Mouse (Mus musculus): ENCODE measurements at regions not wholly inside any gene's neighbourhood (a gene's known extent, or its start where the extent isn't known, plus 50 kb on each side); places are given as distances from the start of the nearest gene placed in this dataset.
"Not testable (repeated sequence)": the region's sequence is repeated elsewhere in the genome, so short reads cannot be mapped to it uniquely, and the experiment has no call there.

DNA sequence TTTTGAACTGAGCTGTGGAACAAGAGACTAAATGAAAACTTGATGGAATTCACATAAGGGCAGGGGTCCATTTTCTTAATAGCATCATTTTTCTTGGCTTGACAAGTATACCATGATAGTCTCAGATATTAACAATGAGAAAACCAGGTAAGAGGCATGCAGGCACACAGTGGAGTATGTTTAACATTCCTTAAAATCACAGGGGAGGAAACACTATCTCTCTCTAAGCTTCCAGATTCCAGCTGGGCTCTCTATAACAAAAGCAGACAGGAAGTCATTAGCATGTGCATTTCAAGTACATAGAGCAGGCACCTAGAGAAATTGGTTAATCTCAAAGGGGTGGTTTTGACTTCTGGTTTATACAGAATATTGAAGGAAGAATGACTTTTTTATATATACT is 156.9 kb downstream of the Impad1 start:
- no peaks in the 10 kb centered on the region for H3K9me3 ChIP-seq (ENCODE audit: low read length)
- H3K4me1 ChIP-seq (ENCODE audit: insufficient read depth, low read depth, low read length): no peaks in the 10 kb centered on the region
- no peak overlapping the region for H3K4me3 ChIP-seq (ENCODE audit: low read depth, low read length)
- no peak for TF ChIP-seq CTCF (IDR thresholded peaks at IDR 0.05)
- no peak for TF ChIP-seq EP300 (IDR thresholded peaks at IDR 0.05)
- H3K4me2 ChIP-seq (replicated peaks; ENCODE audit: low read depth, low read length): no peak overlapping the region
- no peak overlapping the region for H3K27ac ChIP-seq (ENCODE audit: low read length)
- H3K9ac ChIP-seq (replicated peaks; ENCODE audit: low read depth): no peak overlapping the region
- no peaks in the 10 kb centered on the region for H3K27me3 ChIP-seq (replicated peaks; ENCODE audit: insufficient read depth, low read length)
- DNase-seq (ENCODE audit: low spot score) (no peak), ATAC-seq (no peak)
- H3K36me3 ChIP-seq (ENCODE audit: insufficient read depth, low read length): no peaks in the 10 kb centered on the region

DNA sequence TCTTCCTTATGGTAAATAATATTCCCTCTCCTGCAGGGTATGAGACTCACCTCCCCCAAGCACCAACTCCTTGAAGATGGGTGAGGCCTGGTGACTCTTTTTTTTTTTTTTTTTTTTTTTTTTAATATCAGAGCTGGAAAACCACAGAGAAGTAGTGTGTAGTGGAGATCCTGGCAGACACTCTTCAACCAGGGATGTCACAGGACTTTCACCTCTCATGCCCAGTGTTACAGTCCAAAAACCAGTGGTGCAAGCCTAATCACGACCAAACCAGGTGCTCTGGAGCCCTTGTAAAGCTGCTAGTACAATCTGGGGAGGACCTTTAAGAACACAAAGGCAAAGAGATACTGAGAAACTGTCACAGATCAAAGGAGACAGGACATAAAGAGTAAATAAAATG is 157.3 kb downstream of the Impad1 start:
- H3K4me2 ChIP-seq (replicated peaks; ENCODE audit: low read depth, low read length): no peak overlapping the region
- H3K9ac ChIP-seq (replicated peaks; ENCODE audit: low read depth): no peak overlapping the region
- H3K27me3 ChIP-seq (replicated peaks; ENCODE audit: insufficient read depth, low read length): no peaks in the 10 kb centered on the region
- DNase-seq (ENCODE audit: low spot score) (no peak), ATAC-seq (no peak)
- H3K27ac ChIP-seq (ENCODE audit: low read length): no peak overlapping the region
- H3K9me3 ChIP-seq (ENCODE audit: low read length): no peaks in the 10 kb centered on the region
- no peak overlapping the region for H3K4me3 ChIP-seq (ENCODE audit: low read depth, low read length)
- TF ChIP-seq CTCF (IDR thresholded peaks at IDR 0.05) (no peak), EP300 (IDR thresholded peaks at IDR 0.05) (no peak)
- no peaks in the 10 kb centered on the region for H3K4me1 ChIP-seq (ENCODE audit: insufficient read depth, low read depth, low read length)
- no peaks in the 10 kb centered on the region for H3K36me3 ChIP-seq (ENCODE audit: insufficient read depth, low read length)
- WGBS: 27% methylated on average over 1 of the region's 1 CpGs

DNA sequence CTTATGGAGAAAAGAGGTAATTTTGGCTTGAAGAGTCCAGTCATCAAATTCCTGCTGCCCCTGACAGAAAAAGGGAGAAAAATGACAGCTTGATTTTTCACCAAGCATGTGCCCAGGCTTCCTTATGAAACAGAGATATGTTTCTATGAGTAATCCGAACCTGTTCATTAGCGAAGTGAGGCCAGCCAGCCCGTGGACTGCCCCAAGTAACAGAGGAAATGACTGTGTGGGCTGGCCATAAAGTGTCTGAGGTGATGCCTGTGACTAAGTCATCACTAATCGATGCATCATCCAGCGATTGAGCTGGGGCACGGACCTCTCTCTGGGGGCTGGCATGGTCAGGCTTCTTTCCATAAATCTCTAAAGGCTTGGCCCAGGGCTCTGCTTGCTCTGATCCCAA is 157.8 kb downstream of the Impad1 start:
- Histone ChIP-seq H3K9me3 (ENCODE audit: low read length) (no peaks in the 10 kb centered on the region), H3K27me3 (replicated peaks; ENCODE audit: insufficient read depth, low read length) (no peaks in the 10 kb centered on the region), H3K36me3 (ENCODE audit: insufficient read depth, low read length) (no peaks in the 10 kb centered on the region), H3K4me2 (replicated peaks; ENCODE audit: low read depth, low read length) (no peak overlapping the region), H3K4me1 (ENCODE audit: insufficient read depth, low read depth, low read length) (no peaks in the 10 kb centered on the region), H3K27ac (ENCODE audit: low read length) (no peak overlapping the region), H3K4me3 (ENCODE audit: low read depth, low read length) (no peak overlapping the region), H3K9ac (replicated peaks; ENCODE audit: low read depth) (no peak overlapping the region)
- ATAC-seq: no peak
- DNase-seq (ENCODE audit: low spot score): no peak
- 51% methylated on average over 6 of the region's 6 CpGs for WGBS
- TF ChIP-seq CTCF (IDR thresholded peaks at IDR 0.05) (no peak), EP300 (IDR thresholded peaks at IDR 0.05) (no peak)

DNA sequence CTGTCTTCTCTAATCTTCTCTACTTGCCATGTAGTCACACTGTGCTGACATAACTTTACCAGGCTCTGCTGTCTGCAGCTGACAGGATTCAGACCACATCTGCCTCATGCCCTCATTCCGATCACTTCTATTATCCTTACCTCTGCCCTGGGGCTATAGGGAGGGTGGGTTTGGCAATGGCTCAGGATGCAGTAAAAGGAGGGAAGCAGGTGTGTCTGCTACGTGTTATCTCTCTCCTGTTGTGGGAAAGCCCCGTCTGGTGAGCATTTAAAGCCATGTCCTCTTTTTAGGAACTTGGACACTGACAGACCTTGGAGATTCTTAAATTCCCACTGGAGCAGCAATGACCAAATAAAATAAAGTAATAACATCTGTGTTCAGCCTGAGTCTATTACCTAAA is 158.5 kb downstream of the Impad1 start:
- Histone ChIP-seq H3K36me3 (ENCODE audit: insufficient read depth, low read length) (no peaks in the 10 kb centered on the region), H3K27ac (ENCODE audit: low read length) (no peak overlapping the region), H3K9me3 (ENCODE audit: low read length) (no peaks in the 10 kb centered on the region), H3K4me1 (ENCODE audit: insufficient read depth, low read depth, low read length) (no peaks in the 10 kb centered on the region), H3K4me2 (replicated peaks; ENCODE audit: low read depth, low read length) (no peak overlapping the region), H3K27me3 (replicated peaks; ENCODE audit: insufficient read depth, low read length) (no peaks in the 10 kb centered on the region), H3K9ac (replicated peaks; ENCODE audit: low read depth) (no peak overlapping the region), H3K4me3 (ENCODE audit: low read depth, low read length) (no peak overlapping the region)
- DNase-seq (ENCODE audit: low spot score) (no peak), ATAC-seq (no peak)
- TF ChIP-seq EP300 (IDR thresholded peaks at IDR 0.05) (no peak), CTCF (IDR thresholded peaks at IDR 0.05) (no peak)
- 58% methylated on average over 3 of the region's 3 CpGs for WGBS

GRCm38 (mm10) chr4:4630750-4631149 is 162.4 kb downstream of the Impad1 start:
- TF ChIP-seq EP300 (IDR thresholded peaks at IDR 0.05): no peak
- TF ChIP-seq CTCF (IDR thresholded peaks at IDR 0.05): no peak
- 17% methylated on average over 2 of the region's 2 CpGs for WGBS
- Histone ChIP-seq H3K9ac (replicated peaks; ENCODE audit: low read depth) (no peak overlapping the region), H3K4me1 (ENCODE audit: insufficient read depth, low read depth, low read length) (no peaks in the 10 kb centered on the region), H3K4me3 (ENCODE audit: low read depth, low read length) (no peak overlapping the region), H3K9me3 (ENCODE audit: low read length) (no peaks in the 10 kb centered on the region), H3K27ac (ENCODE audit: low read length) (no peak overlapping the region), H3K4me2 (replicated peaks; ENCODE audit: low read depth, low read length) (no peak overlapping the region), H3K27me3 (replicated peaks; ENCODE audit: insufficient read depth, low read length) (no peaks in the 10 kb centered on the region), H3K36me3 (ENCODE audit: insufficient read depth, low read length) (no peaks in the 10 kb centered on the region)
- ATAC-seq (no peak), DNase-seq (ENCODE audit: low spot score) (no peak)

- Histone ChIP-seq H3K27ac (ENCODE audit: low read length) (no peak overlapping the region), H3K9ac (replicated peaks; ENCODE audit: low read depth) (no peak overlapping the region), H3K9me3 (ENCODE audit: low read length) (no peaks in the 10 kb centered on the region), H3K4me3 (ENCODE audit: low read depth, low read length) (no peak overlapping the region), H3K27me3 (replicated peaks; ENCODE audit: insufficient read depth, low read length) (no peaks in the 10 kb centered on the region), H3K36me3 (ENCODE audit: insufficient read depth, low read length) (no peaks in the 10 kb centered on the region), H3K4me1 (ENCODE audit: insufficient read depth, low read depth, low read length) (no peaks in the 10 kb centered on the region), H3K4me2 (replicated peaks; ENCODE audit: low read depth, low read length) (no peak overlapping the region)
- no peak for ATAC-seq
- no peak for TF ChIP-seq EP300 (IDR thresholded peaks at IDR 0.05)
- no peak for TF ChIP-seq CTCF (IDR thresholded peaks at IDR 0.05)
- no peak for DNase-seq (ENCODE audit: low spot score)
- 22% methylated on average over 1 of the region's 1 CpGs for WGBS
These were observed 163.9 kb downstream of the Impad1 start for GRCm38 (mm10) chr4:4629251-4629650.

DNA sequence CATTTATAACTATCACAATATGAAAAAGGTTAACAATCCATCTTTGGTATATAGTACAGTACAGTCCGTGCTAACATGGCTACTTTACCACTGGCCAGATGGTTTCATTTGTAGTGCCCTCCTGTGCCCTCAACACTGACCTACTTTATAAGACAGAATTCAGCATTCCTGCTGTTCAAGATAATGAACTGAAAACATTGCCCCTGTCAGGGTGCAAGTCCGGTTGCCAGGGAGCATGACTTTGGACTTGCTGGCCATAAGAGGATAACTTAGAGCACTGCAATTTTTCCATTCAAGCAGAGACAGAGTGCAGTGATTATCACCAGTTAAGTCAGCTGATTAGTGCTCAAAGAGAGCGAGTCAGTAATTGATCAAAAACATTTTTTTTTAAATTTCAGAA is 169.3 kb downstream of the Impad1 start:
- 64% methylated on average over 3 of the region's 3 CpGs for WGBS
- Histone ChIP-seq H3K4me1 (ENCODE audit: insufficient read depth, low read depth, low read length) (no peaks in the 10 kb centered on the region), H3K36me3 (ENCODE audit: insufficient read depth, low read length) (no peaks in the 10 kb centered on the region), H3K9me3 (ENCODE audit: low read length) (no peaks in the 10 kb centered on the region), H3K9ac (replicated peaks; ENCODE audit: low read depth) (no peak overlapping the region), H3K27me3 (replicated peaks; ENCODE audit: insufficient read depth, low read length) (no peaks in the 10 kb centered on the region), H3K27ac (ENCODE audit: low read length) (no peak overlapping the region), H3K4me3 (ENCODE audit: low read depth, low read length) (no peak overlapping the region), H3K4me2 (replicated peaks; ENCODE audit: low read depth, low read length) (no peak overlapping the region)
- no peak for DNase-seq (ENCODE audit: low spot score)
- no peak for ATAC-seq
- TF ChIP-seq CTCF (IDR thresholded peaks at IDR 0.05) (no peak), EP300 (IDR thresholded peaks at IDR 0.05) (no peak)

DNA sequence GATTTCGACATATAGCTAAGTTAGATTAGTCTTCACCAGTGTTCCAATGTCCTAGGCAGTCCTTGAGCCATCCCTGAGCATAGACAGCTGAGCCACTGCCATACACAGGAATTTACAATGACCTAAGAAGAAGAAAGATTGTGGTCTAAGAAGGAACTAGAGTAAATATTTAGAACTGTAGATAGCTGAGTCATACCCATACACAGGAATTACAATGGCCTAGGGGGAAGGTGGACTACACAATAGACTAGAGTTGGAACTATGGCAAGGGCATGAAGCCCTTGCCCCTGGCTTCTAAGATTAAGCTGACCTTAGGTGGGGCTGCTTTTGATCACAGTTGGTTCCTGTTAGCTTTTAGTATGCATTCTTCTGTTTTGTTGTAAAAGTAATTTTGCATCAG is 173.0 kb downstream of the Impad1 start:
- WGBS: 66% methylated on average over 1 of the region's 1 CpGs
- not testable (repeated sequence) for H3K4me1 ChIP-seq (ENCODE audit: insufficient read depth, low read depth, low read length); H3K27ac ChIP-seq (ENCODE audit: low read length); H3K9ac ChIP-seq (replicated peaks; ENCODE audit: low read depth); H3K9me3 ChIP-seq (ENCODE audit: low read length); H3K27me3 ChIP-seq (replicated peaks; ENCODE audit: insufficient read depth, low read length); DNase-seq (ENCODE audit: low spot score); H3K36me3 ChIP-seq (ENCODE audit: insufficient read depth, low read length); H3K4me2 ChIP-seq (replicated peaks; ENCODE audit: low read depth, low read length); H3K4me3 ChIP-seq (ENCODE audit: low read depth, low read length); ATAC-seq
